Mouse (Mus musculus): Measurements from ENCODE around the gene Tbc1d1.
"Not testable (repeated sequence)": the region's sequence is repeated elsewhere in the genome, so short reads cannot be mapped to it uniquely, and the experiment has no call there.

Gene Tbc1d1

DNA sequence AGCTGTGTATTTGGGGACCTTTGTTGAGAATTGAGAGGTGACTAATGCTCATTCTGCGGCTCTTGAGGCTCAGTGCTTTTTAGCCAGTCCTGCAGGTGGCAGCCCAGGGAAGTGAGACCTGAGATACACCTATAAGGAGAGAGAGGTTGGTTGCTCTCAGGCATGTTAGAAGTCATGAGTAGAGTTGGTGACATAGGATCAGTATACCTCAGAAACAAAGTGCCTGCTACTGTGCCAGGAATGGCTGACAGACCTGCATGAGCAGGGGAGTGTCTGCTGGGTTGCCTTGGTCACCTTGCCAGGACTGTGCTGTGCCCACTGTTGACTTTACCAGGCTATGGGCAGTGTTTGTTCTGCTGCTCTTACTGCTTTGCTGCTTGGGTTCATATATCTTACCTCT is 157.4 kb downstream of the Tbc1d1 start:
- DNase-seq (ENCODE audit: low read depth, low spot score): no peak

DNA sequence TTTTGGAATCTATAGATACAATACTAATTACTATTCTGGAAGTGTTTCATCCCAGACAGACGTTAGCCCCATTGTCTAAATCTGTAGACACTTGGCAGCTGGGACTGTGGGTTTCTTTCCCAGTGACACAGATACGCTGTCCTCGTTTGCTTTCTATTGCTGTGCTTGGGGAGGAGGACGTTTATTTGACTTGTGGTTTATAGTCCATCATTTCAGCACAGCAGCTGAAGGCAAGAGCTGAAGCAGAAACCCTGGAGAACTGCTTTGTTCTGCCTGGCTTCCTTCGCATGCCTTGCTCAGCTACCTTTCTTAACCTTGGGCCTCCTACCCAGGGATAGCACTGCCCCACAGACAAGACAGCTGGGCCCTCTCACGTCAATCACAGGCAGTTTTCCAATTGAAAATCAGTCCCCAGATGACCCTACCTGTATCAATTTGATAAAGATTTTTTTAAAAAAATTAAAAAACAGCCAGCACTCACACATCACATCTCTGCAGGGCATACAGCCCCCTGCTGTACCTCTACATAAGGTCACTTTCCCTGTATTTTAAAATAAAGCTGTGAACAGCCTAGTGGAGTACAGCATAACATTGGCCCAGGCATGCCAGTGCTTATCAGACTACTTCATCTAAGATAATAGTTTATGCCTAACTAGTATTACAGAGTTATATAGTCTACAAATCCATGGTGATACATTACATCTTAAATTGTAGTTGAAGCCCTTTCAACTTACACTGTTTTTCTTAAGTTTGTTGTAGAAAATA is 158.4 kb downstream of the Tbc1d1 start:
- no peak for DNase-seq (ENCODE audit: low read depth, low spot score)

DNA sequence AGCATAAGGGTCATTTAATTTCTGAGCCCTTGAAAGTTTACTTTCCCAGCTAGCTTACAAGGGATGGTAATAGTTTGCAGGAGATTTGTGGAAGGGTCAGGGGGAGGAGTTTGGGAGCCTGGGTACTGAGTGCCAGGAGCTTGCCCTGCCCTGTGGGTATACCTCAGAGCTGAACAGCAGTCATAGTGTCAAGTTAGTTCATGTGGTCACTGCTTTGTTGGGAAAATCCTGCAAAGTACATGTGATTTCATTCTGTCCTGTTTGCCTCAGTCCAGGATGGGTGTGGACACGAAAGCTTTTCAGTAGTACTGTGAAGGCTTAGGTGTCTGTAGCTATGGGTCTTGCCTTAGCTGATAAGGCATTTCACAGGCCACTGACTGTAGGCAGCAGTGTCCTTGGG is 159.0 kb downstream of the Tbc1d1 start:
- DNase-seq (ENCODE audit: low read depth, low spot score): no peak

DNA sequence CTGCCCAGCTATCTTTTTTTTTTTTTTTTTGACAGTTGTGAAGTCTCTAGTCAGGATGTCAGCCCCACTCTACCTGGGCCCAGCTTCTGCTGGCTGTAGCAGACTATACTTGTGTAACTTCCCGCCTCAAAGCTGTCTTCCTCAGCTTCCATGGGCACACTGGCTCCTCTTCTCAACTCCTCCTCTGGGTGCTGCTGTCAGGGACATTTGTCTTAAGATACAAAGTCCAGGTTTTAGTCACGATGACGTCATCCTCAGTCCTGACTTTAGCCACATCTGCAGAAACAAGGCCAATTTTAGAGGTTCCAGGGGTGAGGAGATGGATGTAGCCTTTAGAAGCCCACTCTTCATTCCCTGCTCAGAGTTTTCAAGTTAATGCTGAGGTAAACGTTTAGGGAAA is 167.2 kb downstream of the Tbc1d1 start:
- DNase-seq (ENCODE audit: low read depth, low spot score): no peak

DNA sequence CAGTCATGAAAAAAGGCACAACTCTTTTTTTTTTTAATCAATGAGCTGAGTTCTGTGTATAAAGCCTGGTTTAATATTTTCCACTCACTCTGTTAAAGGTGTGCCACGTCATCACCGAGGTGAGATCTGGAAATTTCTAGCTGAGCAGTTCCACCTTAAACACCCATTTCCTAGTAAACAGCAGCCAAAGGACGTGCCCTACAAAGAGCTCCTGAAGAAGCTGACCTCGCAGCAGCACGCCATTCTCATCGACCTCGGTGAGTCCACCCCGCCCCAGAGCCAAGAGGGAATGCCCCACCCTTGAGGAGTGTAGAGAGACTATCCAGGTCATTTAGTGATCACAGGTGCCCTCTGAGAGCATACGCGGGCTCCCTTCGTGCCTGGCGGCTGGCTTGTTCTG is 168.2 kb downstream of the Tbc1d1 start:
- DNase-seq (ENCODE audit: low read depth, low spot score): no peak

DNA sequence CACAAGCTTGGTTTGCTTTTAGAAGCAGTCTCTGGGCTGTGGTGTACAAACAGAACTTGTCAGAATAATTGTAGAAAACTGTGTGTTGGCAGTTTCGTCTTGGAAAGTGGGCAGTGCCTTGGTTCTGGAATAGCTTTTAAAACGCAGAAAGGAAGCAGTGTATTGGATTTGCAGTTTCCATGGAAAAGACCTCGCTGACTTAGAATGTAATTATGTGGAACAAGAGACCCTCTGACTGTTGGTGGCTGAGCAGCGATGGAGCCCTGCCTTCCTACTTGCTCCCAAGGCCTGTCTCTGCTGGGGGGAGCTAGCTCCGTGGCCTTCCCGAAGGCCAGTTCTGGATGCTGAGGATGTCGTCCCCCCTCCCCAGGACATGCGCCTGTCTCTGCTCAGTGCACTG is 168.8 kb downstream of the Tbc1d1 start:
- DNase-seq (ENCODE audit: low read depth, low spot score): no peak

DNA sequence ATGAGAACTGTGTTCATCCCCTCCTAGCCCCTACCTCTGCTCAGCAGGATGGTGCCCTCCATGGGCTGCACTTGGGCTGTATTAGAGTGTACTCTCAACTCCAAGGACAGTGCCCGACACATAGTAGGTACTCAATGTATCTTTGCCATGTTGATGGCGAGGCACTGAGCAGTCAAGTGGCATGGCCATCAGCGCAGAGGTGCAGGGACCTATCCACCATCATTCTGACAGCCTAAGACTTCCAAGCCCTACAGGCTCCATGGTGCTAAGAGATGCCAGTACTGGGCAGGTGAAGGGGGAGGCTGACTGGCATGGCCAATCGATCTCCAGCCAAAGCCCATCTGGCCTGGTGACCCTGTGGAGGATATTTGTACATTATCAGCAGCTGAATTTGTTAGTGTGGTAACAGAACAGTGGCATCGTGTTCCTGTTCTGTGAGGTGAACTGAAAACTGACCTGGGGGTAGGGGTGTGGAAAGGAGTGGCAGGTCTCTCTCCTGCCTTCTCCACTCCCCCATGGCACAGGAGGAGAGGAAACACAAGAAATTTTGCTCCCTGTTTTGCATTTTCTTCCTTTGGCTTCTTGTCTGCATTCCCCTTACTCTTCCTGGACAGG is 169.7 kb downstream of the Tbc1d1 start:
- no peak for DNase-seq (ENCODE audit: low read depth, low spot score)

DNA sequence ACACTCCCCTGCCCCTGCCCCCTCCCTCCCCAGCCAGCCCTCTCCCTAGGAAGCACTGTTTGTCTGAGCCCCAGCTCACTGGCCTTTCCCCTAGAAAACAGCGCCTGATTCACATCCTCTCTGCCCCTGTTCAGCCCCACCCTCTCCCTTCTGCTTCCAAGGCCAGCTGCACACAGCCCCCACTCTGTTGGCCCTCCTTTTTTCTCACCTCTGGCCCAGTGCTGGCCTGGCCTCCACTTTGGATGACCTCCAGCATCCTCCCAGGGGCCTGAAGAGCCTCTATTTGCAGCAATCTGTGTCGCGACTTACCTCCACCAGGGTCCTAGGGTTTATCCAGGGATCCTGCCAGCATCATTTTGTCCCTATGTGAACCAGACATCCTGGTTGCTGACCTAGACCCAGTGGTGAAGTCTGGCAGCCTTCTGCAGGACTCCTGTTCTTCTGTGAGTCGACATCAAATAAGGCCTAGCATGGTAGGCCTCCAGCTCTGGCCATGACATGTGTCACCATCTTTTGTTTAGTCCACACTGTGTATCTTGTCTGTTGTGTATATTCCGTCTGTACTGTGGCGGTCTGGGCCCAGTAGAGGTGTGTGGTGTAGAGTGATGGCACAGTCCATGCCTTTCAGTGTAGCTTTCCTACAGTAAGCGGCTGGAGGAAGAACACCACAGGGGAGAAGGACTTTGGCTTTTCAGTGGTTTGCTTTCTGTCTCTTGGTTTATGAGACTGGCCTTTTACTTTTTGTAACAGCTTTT is 170.5 kb downstream of the Tbc1d1 start:
- no peak for DNase-seq (ENCODE audit: low read depth, low spot score)

DNA sequence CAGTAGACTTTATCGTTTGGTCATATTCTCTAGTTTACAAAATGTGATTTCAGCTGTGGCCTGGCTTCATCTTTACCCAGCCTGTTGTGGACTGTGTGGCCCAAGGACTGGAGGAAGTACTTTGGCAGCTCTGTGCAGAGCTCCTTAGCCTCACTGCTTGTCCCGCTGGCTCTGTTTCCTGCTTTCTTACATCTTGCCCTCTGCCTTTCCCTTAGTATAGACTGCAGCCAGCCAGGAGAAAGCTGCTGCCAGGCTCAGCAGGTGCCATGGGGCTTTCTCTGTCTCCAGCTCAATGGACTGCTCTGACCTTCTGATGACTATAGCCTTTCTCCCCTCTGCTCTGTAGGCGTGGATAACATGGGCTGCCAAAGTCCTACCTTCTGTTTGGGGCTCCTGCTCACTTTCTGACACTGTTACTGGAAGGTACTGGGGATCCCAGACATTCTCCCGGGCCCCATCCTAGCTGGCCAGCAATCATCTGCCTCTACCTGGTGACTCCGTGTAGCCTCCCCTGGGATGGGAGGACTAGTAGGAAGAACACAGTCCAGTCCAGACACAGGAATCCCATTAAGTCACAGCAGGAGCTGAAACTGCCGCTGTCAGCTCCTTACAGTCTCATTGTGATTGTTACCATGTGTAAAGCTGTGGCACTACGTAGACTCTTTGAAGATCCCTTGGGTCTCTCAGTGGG is 171.3 kb downstream of the Tbc1d1 start:
- DNase-seq (ENCODE audit: low read depth, low spot score): peak; percentile 43

DNA sequence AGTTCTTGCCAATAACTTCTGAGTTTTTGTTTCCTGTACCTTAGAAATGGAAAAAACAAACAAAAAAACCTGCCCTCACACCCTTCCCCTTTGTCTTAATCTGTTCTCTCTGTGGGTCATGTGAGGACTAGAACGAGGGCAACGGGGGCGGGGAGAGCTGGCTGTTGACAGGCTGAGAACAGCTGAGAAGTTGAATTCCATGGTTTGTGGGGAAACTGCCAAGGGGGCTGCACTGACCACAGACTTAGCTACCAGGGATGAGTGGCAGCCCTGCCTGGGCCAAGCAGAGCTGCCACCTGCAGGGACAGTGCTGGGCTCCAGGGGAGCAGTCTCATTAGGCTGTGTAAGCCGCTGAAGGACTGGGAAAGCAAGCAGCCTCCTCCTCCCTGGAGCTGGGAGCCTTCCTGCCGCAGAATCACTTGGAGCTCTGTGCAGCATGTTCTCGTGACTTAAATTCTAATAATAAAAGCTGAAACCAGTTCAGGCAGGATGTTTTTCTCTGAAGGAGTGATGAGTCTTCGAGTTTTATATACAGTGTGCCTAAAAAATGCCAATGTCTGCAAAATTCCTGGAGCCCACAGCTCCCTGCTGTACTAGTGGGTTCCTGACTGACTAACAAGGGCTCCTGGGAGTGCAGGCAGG is 180.8 kb downstream of the Tbc1d1 start:
- peak; percentile 42 for DNase-seq (ENCODE audit: low read depth, low spot score)

DNA sequence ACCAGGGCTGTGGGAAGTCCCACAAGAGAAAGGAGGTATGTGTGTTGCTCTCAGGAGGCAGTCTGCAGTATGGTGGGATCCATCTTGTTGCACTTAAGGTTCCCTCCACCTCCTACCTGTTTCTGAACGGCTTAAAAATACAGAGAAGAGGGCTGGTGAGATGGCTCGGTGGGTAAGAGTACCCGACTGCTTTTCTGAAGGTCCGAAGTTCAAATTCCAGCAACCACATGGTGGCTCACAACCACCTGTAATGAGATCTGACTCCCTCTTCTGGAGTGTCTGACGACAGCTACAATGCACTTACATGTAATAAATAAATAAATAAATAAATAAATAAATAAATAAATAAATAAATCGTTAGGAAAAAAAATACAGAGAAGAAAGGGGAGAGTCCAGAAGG is 182.7 kb downstream of the Tbc1d1 start:
- not testable (repeated sequence) for DNase-seq (ENCODE audit: low read depth, low spot score)

DNA sequence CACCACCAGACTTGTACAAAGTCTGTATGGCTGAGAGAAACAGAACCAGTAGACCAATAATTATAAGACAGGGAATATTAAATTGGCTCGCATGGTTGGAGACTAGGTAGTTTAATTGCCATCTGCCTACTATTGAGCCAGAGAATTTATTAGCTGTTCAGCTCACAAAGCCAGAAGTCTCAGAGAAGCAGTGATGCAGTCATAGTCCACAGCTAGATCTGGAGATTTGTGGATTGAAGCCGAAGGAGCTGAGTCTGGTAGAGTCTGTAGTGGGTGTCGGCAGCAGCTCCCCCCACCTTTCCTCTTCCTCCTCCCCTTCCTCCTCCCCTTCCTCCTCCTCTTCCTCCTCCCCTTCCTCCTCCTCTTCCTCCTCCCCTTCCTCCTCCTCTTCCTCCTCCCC is 184.3 kb downstream of the Tbc1d1 start:
- no peak for DNase-seq (ENCODE audit: low read depth, low spot score)

DNA sequence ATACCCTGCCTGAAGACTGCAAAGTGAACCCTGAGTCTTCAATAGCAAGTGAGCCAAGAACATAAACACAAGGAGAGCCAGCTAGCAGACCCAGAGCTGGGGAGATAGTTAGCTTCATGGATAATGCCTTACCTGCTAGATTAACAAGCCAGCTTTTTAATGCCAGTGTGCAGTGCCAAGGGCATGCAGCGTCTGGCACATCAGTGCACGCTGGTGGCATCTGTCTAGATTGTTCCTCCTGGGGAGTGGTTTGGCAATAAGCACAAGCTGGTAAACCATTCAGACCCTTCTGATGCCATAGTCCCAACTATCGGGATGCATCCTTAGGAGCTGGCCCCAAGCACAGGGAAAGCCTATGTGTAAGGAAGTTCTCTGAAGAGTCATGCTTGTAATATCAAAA is 185.6 kb downstream of the Tbc1d1 start:
- no peak for DNase-seq (ENCODE audit: low read depth, low spot score)

DNA sequence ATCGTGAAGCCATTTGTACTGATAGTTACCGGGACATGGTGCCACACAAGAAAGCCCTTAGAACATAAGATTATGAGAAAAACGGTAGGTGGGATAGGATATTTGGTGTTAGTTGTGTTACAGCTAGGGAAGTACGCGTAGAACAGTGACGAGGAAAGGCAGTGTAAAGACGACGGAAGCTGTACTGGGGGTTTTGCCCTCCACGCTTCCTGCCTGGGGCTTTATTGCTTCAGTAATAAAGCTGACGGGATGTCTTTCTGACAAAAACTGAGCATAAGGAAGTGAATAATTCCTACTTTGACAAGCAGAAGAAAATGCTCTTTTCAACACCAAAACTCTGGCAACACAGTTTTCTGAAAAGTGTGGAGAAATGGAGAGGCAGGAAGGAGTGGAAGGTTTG is 186.0 kb downstream of the Tbc1d1 start:
- DNase-seq (ENCODE audit: low read depth, low spot score): no peak

DNA sequence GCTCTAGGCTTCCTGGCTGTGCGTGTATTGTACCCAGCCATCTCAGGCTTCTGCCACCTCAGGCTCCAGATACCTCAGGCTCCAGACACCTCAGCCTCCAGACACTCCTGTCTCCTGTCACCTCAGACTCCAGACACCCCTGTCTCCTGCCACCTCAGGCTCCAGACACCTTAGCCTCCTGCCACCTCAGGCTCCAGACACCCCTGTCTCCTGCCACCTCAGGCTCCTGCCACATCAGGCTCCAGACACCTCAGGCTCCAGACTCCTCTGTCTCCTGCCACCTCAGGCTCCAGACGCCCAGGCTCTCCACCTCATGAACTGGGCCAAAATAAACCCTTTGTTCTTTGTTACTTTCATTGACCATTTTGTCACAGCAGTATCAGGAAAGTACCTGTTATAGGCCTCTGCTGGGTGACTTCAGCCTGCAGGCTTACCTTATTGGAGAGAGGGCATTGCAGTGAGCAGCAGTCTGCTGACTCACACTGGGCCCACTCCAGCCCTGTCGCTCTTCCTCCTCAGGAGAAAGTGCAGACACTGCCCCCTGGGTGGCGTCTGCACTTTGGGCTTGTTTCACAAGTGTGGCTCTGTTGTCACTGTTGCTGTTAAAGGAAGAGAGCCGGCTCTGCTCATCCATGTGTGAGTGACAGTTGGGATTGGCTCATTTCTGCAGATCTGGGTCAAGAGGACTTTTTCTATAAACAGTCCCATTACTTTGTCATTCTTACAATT is 188.0 kb downstream of the Tbc1d1 start:
- peak; percentile 52 for DNase-seq (ENCODE audit: low read depth, low spot score)

DNA sequence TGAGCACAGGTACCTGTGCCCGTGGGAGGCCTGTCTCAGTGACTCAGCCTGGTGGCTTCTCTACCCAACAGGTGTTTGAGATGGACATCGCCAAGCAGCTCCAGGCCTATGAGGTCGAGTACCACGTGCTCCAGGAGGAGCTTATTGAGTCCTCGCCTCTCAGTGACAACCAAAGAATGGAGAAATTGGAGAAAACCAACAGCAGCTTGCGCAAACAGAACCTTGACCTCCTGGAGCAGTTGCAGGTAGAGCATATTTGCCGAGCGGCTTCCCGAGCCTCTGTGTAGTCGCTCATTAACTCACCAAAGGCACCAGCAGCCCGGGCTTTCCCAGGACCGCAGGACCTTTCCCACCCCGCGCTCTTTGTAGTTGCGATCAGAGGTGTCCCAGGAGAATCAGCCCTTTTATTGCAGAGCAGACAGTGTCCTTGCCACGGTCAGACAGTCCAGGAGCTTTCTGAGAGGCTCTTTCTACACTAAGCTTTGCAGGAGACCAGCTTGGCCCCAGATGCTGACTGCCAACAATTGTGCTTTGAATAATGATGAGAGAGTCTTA is 189.2 kb downstream of the Tbc1d1 start:
- DNase-seq (ENCODE audit: low read depth, low spot score): no peak

DNA sequence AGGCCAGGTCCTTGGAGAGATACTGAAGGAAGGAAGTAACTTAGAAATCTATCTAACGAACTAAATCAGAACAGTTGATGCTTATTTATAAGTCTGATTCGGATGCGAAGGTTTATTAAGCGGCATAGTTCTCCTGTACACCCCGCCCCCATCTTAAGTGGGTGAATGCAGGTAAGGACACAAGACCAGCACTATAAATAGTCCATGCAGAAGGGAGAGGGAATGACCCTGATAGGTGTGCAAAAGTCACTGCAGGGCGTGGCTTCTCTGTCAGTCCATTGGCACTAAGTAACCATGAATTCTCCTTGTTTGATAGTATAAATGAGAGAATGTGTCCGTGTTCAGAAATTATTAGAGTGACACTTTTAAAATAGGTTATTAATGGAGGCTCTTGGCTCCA is 189.7 kb downstream of the Tbc1d1 start:
- DNase-seq (ENCODE audit: low read depth, low spot score): no peak

DNA sequence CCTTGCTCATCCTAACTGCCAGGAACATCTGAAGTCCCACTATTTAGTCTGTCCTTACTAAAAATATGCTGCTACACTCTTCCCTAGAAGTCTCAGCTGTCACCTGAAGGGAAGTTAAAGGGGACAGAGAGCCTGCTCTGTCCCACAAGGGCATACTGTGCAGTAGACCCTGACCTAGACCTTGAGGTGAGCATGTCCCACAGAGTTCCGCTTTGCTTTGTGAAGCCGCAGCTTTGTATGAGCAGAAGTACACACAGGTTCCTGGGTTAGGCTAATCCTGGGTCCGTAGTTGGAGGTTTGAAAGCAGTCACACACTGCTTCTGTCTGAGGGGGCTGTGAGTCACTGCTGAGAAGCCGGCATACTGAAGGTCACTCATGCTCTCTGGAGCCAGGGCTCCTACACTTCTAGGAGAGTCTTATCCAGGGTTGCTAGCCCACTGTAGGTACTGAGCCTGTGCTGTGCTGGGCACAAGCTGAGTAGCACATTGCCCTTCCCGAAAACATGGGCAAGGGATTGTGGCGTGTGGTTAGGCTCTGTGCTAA is 190.3 kb downstream of the Tbc1d1 start:
- DNase-seq (ENCODE audit: low read depth, low spot score): peak; percentile 39

DNA sequence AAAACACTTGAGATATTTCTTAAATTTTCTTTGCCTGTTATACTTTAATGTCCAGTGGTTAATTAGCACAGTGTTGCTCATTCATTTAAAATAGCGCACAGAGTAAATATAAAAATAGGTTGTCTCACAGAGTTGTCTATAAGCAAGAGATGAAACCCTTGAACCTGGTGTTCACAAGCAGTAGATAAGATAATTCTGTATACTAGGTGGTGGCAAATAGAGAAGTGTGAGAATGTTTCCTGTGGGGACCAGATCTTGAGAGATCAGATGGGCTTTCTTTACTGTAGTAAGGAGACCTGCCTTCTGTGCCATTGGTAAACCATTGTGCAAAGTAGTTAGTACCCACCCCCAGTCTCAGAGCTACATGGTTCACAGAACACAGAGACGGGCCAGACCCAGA is 192.1 kb downstream of the Tbc1d1 start:
- DNase-seq (ENCODE audit: low read depth, low spot score): no peak

DNA sequence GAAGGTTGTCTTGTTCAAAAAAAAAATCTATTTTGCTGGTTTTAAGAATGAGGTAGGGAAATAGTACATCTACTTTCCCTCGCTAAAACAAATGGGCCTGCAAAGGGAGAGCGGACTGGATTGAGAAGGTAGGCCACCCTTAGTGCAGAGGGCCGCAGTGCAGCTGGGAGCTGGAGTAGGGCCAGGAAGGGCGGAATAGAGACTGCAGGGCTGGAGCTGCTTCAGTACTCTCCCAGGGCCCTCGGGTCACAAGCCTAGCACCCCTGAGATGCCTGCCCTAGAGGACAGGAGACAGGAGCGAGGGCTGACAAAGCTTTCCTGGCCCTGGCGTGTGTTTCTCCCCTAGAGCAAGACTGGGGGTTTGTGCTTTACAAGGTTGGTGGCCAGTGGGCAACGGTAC is 192.7 kb downstream of the Tbc1d1 start:
- DNase-seq (ENCODE audit: low read depth, low spot score): no peak
